Mouse (Mus musculus): ENCODE measurements around the gene Fcrlb.
"Not testable (repeated sequence)": the region's sequence is repeated elsewhere in the genome, so short reads cannot be mapped to it uniquely, and the experiment has no call there.

DNA sequence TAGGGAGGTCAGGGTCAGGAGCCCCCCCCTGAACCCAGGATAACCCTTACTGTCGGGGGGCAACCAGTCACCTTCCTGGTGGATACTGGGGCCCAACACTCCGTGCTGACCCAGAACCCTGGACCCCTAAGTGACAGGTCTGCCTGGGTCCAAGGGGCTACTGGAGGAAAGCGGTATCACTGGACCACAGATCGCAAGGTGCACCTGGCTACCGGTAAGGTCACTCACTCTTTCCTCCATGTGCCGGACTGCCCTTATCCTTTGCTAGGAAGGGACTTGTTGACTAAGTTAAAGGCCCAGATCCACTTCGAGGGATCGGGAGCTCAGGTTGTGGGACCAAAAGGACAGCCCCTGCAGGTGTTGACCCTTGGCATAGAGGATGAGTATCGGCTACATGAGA, 31.4 kb upstream of the Fcrlb start:
- not testable (repeated sequence) for TF ChIP-seq CTCF, EP300 (IDR thresholded peaks at IDR 0.05)
